Mouse (Mus musculus) testis, adult 2 months (tissue): ENCODE data around the gene Mfsd4a. TPM values are rescaled to one million over a fixed set of nuclear protein-coding genes. Genes with fewer than 3 reads are reported as not detected.

Experiments used
- H3K27ac ChIP-seq: fragments of 200-500 bp; 2 replicates; pipeline ENCODE4 v1.5.1; 2012; ENCODE audit warnings: low read depth, low read length; ENCODE audit not compliant: control insufficient read depth, insufficient read depth
- H3K27me3 ChIP-seq: fragments of 200-500 bp; 2 replicates; pipeline ENCODE4 v1.6.1; 2012; ENCODE audit warnings: mild to moderate bottlenecking, low read length, moderate library complexity; ENCODE audit not compliant: control insufficient read depth, insufficient read depth
- H3K36me3 ChIP-seq: fragments of 200-500 bp; 2 replicates; pipeline ENCODE4 v1.6.1; 2012; ENCODE audit warnings: mild to moderate bottlenecking, low read length; ENCODE audit not compliant: control insufficient read depth, insufficient read depth
- H3K4me1 ChIP-seq: fragments of 200-500 bp; 2 replicates; pipeline ENCODE4 v1.6.1; 2012; ENCODE audit warnings: low read length; ENCODE audit not compliant: control insufficient read depth, insufficient read depth
- H3K4me3 ChIP-seq: fragments of 200-500 bp; 2 replicates; pipeline ENCODE4 v1.5.1; 2012; ENCODE audit warnings: low read depth, mild to moderate bottlenecking, low read length, moderate library complexity, mixed read lengths; ENCODE audit not compliant: control insufficient read depth
- CTCF ChIP-seq: fragments of 200-500 bp; IDR thresholded peaks from 2 replicates; pipeline ENCODE4 v1.5.1; 2012; ENCODE audit warnings: low read depth, mild to moderate bottlenecking, inconsistent platforms, low read length, moderate library complexity; ENCODE audit not compliant: control insufficient read depth, insufficient read depth, insufficient replicate concordance
- POLR2A ChIP-seq: fragments of 200-500 bp; IDR thresholded peaks from 2 replicates; pipeline ENCODE4 v1.6.1; 2012; ENCODE audit warnings: low read depth, mild to moderate bottlenecking, inconsistent platforms, low read length, moderate library complexity; ENCODE audit not compliant: control insufficient read depth
- polyA plus RNA-seq: library from polyadenylated mRNA; depleted of rRNA; stranded (reverse); fragments of >200 nt; gene quantifications from 2 replicates; pipeline ENCODE4 v1.2.3, GENCODE M21; 2012

Mfsd4a gene
- polyA plus RNA-seq, 1 experiment: 0.31 TPM

- no peak overlapping the region for H3K27ac ChIP-seq
- H3K27me3 ChIP-seq: no peaks in the 10 kb centered on the region
- TF ChIP-seq CTCF (no peak), POLR2A (no peak)
- H3K4me3 ChIP-seq: no peak overlapping the region
- no peaks in the 10 kb centered on the region for H3K4me1 ChIP-seq
- H3K36me3 ChIP-seq: no peaks in the 10 kb centered on the region
Measured at GRCm38 (mm10) chr1:132089767-132090166, 21.9 kb upstream of the Mfsd4a start.

DNA sequence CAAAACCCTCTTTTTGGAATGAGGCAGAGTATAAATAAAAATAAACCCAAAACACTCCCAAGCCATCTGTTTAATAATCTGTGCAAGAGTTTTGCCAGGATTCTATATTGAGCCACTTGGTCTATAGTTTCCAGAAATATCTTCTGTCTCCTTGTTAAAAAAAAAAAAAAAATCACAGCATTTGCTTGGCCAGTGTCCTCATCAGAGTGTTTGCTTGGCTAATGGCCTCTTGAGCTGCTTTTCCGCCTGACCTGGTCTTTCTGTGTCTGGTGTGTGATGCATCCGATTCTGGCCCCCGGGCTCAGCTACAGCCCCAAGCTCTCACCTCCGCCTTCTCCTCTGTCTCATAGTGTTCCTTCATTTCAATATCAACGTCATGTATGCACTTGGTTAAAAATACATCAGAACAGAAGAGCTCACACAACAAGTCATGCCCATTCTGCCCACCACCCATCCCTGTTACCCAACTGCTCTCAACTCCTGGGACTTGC lies 20.4 kb upstream of the Mfsd4a start:
- no peak overlapping the region for H3K4me3 ChIP-seq
- H3K36me3 ChIP-seq: no peaks in the 10 kb centered on the region
- no peak overlapping the region for H3K27ac ChIP-seq
- no peaks in the 10 kb centered on the region for H3K4me1 ChIP-seq
- no peaks in the 10 kb centered on the region for H3K27me3 ChIP-seq
- TF ChIP-seq POLR2A (no peak), CTCF (no peak)

DNA sequence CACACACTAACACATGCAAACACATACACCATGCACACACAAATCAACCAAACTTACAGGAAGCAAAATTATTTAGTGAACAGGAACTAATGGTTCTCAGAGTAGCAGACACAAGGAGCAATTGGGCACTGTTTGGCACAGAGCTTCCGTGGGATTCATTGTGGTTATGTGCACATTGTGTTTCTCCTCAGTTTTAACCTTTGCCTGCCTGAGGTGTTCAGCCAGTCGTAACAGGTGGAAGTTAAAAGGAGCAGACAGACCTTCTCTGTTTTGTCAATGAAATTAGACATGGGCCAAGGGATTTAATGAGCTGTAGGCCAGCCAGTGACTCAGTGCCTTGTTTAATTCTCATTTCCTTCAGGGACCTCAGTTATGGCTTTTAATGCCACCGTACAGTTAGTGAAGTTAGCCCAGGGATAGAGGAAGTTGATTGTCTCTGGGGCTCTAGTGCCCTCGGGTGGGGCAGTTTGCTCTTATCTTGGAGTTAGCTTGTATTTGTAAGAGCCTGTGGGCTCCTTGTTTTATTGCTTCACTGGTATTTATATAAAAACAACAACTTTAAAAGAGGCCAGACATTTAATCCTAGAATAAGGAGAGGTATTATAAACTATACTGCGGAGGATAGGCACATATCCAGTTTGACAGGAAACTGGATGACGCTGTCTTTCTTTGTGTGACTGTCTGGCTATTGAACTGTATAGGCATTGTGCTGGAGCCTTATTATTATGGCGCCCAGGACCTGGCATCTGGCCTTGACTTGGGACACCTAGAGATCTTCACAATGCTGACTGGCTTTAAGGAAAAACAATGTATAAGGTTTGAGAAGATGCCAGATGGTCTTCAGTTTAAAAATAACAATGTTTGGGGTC lies 17.6 kb upstream of the Mfsd4a start:
- Histone ChIP-seq H3K36me3 (no peaks in the 10 kb centered on the region), H3K4me1 (no peaks in the 10 kb centered on the region), H3K27ac (no peak overlapping the region), H3K27me3 (no peaks in the 10 kb centered on the region), H3K4me3 (no peak overlapping the region)
- TF ChIP-seq CTCF (no peak), POLR2A (no peak)

DNA sequence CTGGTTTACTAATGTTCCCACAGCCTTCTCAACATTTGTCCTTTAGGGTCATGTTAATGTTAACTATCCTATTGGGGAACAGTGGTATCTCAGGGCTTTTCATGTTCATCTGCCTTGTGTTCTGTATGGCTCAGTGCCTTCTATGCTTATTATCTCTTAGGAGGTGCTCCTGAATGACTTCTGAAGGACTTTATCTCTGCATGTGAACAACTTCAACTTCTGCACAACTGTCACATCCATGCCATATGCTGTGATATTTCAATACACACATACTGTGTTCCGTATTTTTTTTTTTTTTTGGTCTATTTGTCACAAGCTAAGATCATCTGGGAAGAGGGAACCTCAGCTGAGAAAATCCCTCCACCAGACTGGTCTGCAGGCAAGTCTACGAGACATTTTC lies 10.6 kb upstream of the Mfsd4a start:
- no peaks in the 10 kb centered on the region for H3K27me3 ChIP-seq
- TF ChIP-seq POLR2A: no peak
- no peak for TF ChIP-seq CTCF

GRCm38 (mm10) chr1:132075576-132075975 lies 7.7 kb upstream of the Mfsd4a start:
- Histone ChIP-seq H3K36me3 (no peaks in the 10 kb centered on the region), H3K4me1 (no peaks in the 10 kb centered on the region), H3K27ac (no peak overlapping the region), H3K4me3 (no peak overlapping the region), H3K27me3 (no peaks in the 10 kb centered on the region)
- TF ChIP-seq POLR2A (no peak), CTCF (no peak)

More for the DNA sequence above, 10.6 kb upstream of the Mfsd4a start:
- Histone ChIP-seq H3K36me3 (no peaks in the 10 kb centered on the region), H3K4me3 (no peak overlapping the region), H3K4me1 (no peaks in the 10 kb centered on the region), H3K27ac (no peak overlapping the region)

- TF ChIP-seq CTCF: no peak
- no peak for TF ChIP-seq POLR2A
- no peaks in the 10 kb centered on the region for H3K36me3 ChIP-seq
- no peak overlapping the region for H3K27ac ChIP-seq
- H3K27me3 ChIP-seq: 0 out of 2 replicates have a peak, but pooled peaks cover 2% of the 10 kb centered on the region
- no peak overlapping the region for H3K4me3 ChIP-seq
- peaks cover 11% of the 10 kb centered on the region for H3K4me1 ChIP-seq
Measured at GRCm38 (mm10) chr1:132070659-132071058, 2.8 kb upstream of the Mfsd4a start.

DNA sequence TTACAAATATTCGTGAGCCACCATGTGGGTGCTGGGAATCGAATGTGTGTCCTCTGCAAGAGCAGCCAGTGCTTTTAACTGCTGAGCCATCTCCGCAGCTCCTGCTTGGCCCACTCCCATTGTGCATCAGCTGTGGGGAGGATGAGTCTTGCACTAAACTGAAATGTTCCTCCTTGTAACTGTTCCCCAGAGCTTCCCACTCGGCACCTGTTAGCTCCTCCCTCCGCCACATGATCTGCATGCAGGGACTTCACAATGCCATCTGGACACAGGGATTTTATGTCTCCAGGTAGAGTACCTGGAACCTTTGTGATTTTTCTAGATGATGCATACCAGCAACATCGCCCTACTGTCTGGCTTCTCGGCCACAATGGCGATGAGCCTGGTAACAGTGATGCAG lies 1.6 kb upstream of the Mfsd4a start:
- H3K27ac ChIP-seq: no peak overlapping the region
- peaks cover 11% of the 10 kb centered on the region for H3K4me1 ChIP-seq
- H3K4me3 ChIP-seq: no peak overlapping the region
- 0 out of 2 replicates have a peak, but pooled peaks cover 2% of the 10 kb centered on the region for H3K27me3 ChIP-seq
- H3K36me3 ChIP-seq: no peaks in the 10 kb centered on the region
- TF ChIP-seq POLR2A: no peak
- no peak for TF ChIP-seq CTCF
